Mouse (Mus musculus): ENCODE data around the gene Tctex1d1.

- TF ChIP-seq CTCF (IDR thresholded peaks at IDR 0.05; ENCODE audit: extremely low read depth, insufficient read length, insufficient replicate concordance, low read depth, low read length) (no peak), POLR2A (IDR thresholded peaks at IDR 0.05; ENCODE audit: low read depth, low read length) (no peak)
Measured at GRCm38 (mm10) chr4:102991685-102992084, 13.3 kb downstream of the Tctex1d1 start.
